Mouse (Mus musculus): Measurements from ENCODE around the gene Hivep3.

GRCm38 (mm10) chr4:120071842-120072507 is 338.4 kb downstream of the Hivep3 start:
- TF ChIP-seq CTCF (IDR thresholded peaks at IDR 0.05; ENCODE audit: control insufficient read depth, insufficient read depth, insufficient replicate concordance, low read depth, low read length) (no peak), POLR2A (IDR thresholded peaks at IDR 0.05; ENCODE audit: control insufficient read depth, low read depth, low read length) (no peak)
